ENCODE assay signal across 9 mouse cellular contexts in the genomic region with DNA sequence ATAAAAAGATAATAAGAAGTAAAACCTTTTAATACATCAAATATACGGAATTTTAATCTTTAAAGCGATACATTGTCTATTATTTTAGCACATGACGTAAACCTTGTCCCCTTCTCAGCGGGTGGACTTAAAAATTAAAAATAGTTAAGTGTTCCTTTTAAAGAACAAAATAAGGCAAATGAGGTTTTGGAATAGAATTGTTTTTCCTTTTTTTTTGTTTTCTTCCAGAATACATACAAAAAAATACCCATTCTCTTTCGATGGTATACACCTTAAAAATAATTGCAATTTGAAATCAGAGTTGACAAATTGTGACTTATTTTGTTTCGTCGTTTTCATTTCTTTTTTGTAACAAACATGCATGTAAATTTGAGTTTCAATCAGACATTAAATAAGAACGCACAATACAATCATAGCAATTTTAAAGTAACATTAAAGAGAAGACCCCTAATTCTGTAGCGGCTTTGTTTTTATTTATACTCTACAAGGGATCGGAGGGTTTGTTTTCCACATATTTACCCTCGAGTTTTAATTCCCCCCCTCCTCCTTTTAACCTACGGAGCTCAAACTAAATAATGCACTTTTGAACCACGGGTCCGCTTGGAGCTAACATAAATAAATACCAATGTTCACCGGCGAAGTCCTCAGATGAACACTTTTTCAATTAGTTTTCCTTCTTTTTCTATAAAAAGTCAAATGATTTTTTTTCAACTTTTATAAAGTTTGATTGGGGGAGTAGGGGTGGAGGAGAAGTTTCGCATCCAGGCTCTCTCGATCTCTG. TPM values are rescaled to one million over a fixed set of nuclear protein-coding genes. Genes with fewer than 3 reads are reported as not detected.
DNase-seq lines count a peak whose midpoint lies in the region; ATAC-seq lines count a peak whose summit lies in the region.
"Had no signal": no experiment of that assay in that cellular context is flagged by ENCODE, and none has a peak within 500 bp of the region (broad histone marks: within the 10 kb centered on the region; RNA-seq: fewer than 3 reads in every experiment).

No protein-coding gene starts in this region.

- peak overlapping the region; percentile 71 for H3K4me3 ChIP-seq in kidney, embryonic 15.5 days (replicated peaks)
- peak overlapping the region; percentile 77 for H3K4me3 ChIP-seq in embryonic facial prominence, embryonic 15.5 days (replicated peaks)
- peak overlapping the region; percentile 89 for H3K4me3 ChIP-seq in intestine, embryonic 16.5 days (ENCODE audit: low read length)
- H3K4me3 ChIP-seq in neural tube, embryonic 13.5 days, result peak overlapping the region; percentile 91

- H3K4me2 ChIP-seq in kidney, embryonic 15.5 days, result peak overlapping the region; percentile 87
- H3K4me2 ChIP-seq in embryonic facial prominence, embryonic 15.5 days (replicated peaks), result peak overlapping the region; percentile 73
- H3K4me2 ChIP-seq in intestine, embryonic 16.5 days (ENCODE audit: low read depth, low read length), result peak overlapping the region; percentile 94
- peak overlapping the region; percentile 91 for H3K4me2 ChIP-seq in neural tube, embryonic 13.5 days

- H3K27ac ChIP-seq in kidney, embryonic 15.5 days, result peak overlapping the region; percentile 99
- H3K27ac ChIP-seq in embryonic facial prominence, embryonic 15.5 days (replicated peaks), result peak overlapping the region; percentile 98
- peak overlapping the region; percentile 99 for H3K27ac ChIP-seq in intestine, embryonic 16.5 days (ENCODE audit: low read length)
- H3K27ac ChIP-seq in neural tube, embryonic 13.5 days (replicated peaks), result peak overlapping the region; percentile 99

- peaks cover 26% of the 10 kb centered on the region for H3K4me1 ChIP-seq in kidney, embryonic 15.5 days
- peaks cover 25% of the 10 kb centered on the region for H3K4me1 ChIP-seq in embryonic facial prominence, embryonic 15.5 days
- H3K4me1 ChIP-seq in intestine, embryonic 16.5 days (ENCODE audit: control insufficient read depth, insufficient read depth, low read length), result peaks cover 13% of the 10 kb centered on the region
- peaks cover 43% of the 10 kb centered on the region for H3K4me1 ChIP-seq in neural tube, embryonic 13.5 days (replicated peaks)

- H3K27me3 ChIP-seq in kidney, embryonic 15.5 days, result no peaks in the 10 kb centered on the region
- no peaks in the 10 kb centered on the region for H3K27me3 ChIP-seq in embryonic facial prominence, embryonic 15.5 days
- no peaks in the 10 kb centered on the region for H3K27me3 ChIP-seq in intestine, embryonic 16.5 days (replicated peaks; ENCODE audit: control insufficient read depth, insufficient read depth, low read length)
- H3K27me3 ChIP-seq in neural tube, embryonic 13.5 days, result 0 out of 2 replicates have a peak, but pooled peaks cover 4% of the 10 kb centered on the region

- no peak for ATAC-seq in kidney, embryonic 15.5 days (replicated peaks; ENCODE audit: low FRiP score)
- no peak for ATAC-seq in embryonic facial prominence, embryonic 15.5 days (ENCODE audit: insufficient number of reproducible peaks, low FRiP score, low TSS enrichment, low read depth)
- ATAC-seq in intestine, embryonic 16.5 days, result no peak
- ATAC-seq in neural tube, embryonic 13.5 days (ENCODE audit: low read depth), result no peak

- H3K9me3 ChIP-seq in kidney, embryonic 15.5 days (replicated peaks), result no peaks in the 10 kb centered on the region
- no peaks in the 10 kb centered on the region for H3K9me3 ChIP-seq in embryonic facial prominence, embryonic 15.5 days (replicated peaks)
- no peaks in the 10 kb centered on the region for H3K9me3 ChIP-seq in intestine, embryonic 16.5 days (ENCODE audit: control insufficient read depth, low read length)
- H3K9me3 ChIP-seq in neural tube, embryonic 13.5 days, result no peaks in the 10 kb centered on the region

- 7% methylated on average over 18 of the region's 18 CpGs for WGBS in kidney, embryonic 15.5 days
- WGBS in embryonic facial prominence, embryonic 15.5 days, result 12% methylated on average over 18 of the region's 18 CpGs
- WGBS in intestine, embryonic 16.5 days, result 13% methylated on average over 18 of the region's 18 CpGs
- WGBS in neural tube, embryonic 13.5 days, result 3% methylated on average over 18 of the region's 18 CpGs

- H3K36me3 ChIP-seq in kidney, embryonic 15.5 days, result peaks cover 13% of the 10 kb centered on the region
- 0 out of 2 replicates have a peak, but pooled peaks cover 5% of the 10 kb centered on the region for H3K36me3 ChIP-seq in embryonic facial prominence, embryonic 15.5 days
- no peaks in the 10 kb centered on the region; the same call in 1 of the 2 replicates for H3K36me3 ChIP-seq in intestine, embryonic 16.5 days (ENCODE audit: control insufficient read depth, insufficient read depth, low read length)
- H3K36me3 ChIP-seq in neural tube, embryonic 13.5 days, result peaks cover 13% of the 10 kb centered on the region
- H3K36me3 ChIP-seq: G1E had no signal

- peak overlapping the region; percentile 99 for H3K9ac ChIP-seq in kidney, embryonic 15.5 days
- peak overlapping the region; percentile 87 for H3K9ac ChIP-seq in embryonic facial prominence, embryonic 15.5 days
- H3K9ac ChIP-seq in intestine, embryonic 16.5 days (ENCODE audit: low read depth, low read length), result peak overlapping the region; percentile 97
- H3K9ac ChIP-seq in neural tube, embryonic 13.5 days, result peak overlapping the region; percentile 97

- DNase-seq in kidney, adult 18-20 months, result no peak
- DNase-seq in layer of hippocampus, adult 11-12 months (ENCODE audit: low spot score), result no peak
- no peak for DNase-seq in layer of hippocampus, postnatal 25 days (ENCODE audit: extremely low spot score in 1 of 2, low spot score in 1 of 2)
- no peak for DNase-seq in adrenal gland, postnatal 4 days (ENCODE audit: low spot score in 2 of 2)

RNA-seq across cellular contexts. Expression of a gene that starts 5.3 kb away (rescaled TPM):
- polyA plus RNA-seq in kidney, embryonic 15.5 days (2015; fragmentation: Nextera tagmentation; extraction: Ambion mirVana), result 37.0 and 39.5 TPM in 2 replicates
- polyA plus RNA-seq in embryonic facial prominence, embryonic 15.5 days (2015; fragmentation: Nextera tagmentation; extraction: Ambion mirVana), result 26.1 and 27.0 TPM in 2 replicates
- 5.1 and 7.2 TPM in 2 replicates for polyA plus RNA-seq in intestine, embryonic 16.5 days (2015; fragmentation: Nextera tagmentation; extraction: Ambion mirVana)
- 16.9 and 20.4 TPM in 2 replicates for polyA plus RNA-seq in neural tube, embryonic 13.5 days (2015; fragmentation: Nextera tagmentation; extraction: Ambion mirVana)
- 1 to 10 TPM; 2.6 to 2.8 TPM for total RNA-seq in layer of hippocampus, postnatal 25 days (2021)
- total RNA-seq in adrenal gland, postnatal 4 days (2021), result 10 to 100 TPM; 41.7 to 57.4 TPM
- total RNA-seq: G1E had no signal

RNA-seq across cellular contexts. Expression of a gene that starts 35.4 kb away (rescaled TPM):
- polyA plus RNA-seq in kidney, embryonic 15.5 days (2015; fragmentation: Nextera tagmentation; extraction: Ambion mirVana), result 0.90 and 1.1 TPM in 2 replicates
- 0.39 and 0.64 TPM in 2 replicates for polyA plus RNA-seq in embryonic facial prominence, embryonic 15.5 days (2015; fragmentation: Nextera tagmentation; extraction: Ambion mirVana)
- polyA plus RNA-seq in intestine, embryonic 16.5 days (2015; fragmentation: Nextera tagmentation; extraction: Ambion mirVana), result 0.53 and 0.81 TPM in 2 replicates
- 0.54 TPM in 1 of 2 replicates, not detected in the other for polyA plus RNA-seq in neural tube, embryonic 13.5 days (2015; fragmentation: Nextera tagmentation; extraction: Ambion mirVana)
- under 1 TPM in 1 of 2 experiments, not detected in 1; 0.27 TPM for total RNA-seq in layer of hippocampus, postnatal 25 days (2021)
- 1 to 10 TPM; 3.7 to 3.9 TPM for total RNA-seq in adrenal gland, postnatal 4 days (2021)
- total RNA-seq: G1E had no signal
- polyA plus RNA-seq: G1E had no signal
